Mouse (Mus musculus) adrenal gland, adult 18-20 months (tissue): ENCODE data around the gene Tbccd1. TPM values are rescaled to one million over a fixed set of nuclear protein-coding genes. Genes with fewer than 3 reads are reported as not detected.

Experiments used
- DNase-seq, 2 experiments: peaks; one replicate each; pipeline ENCODE4 v3.0.0; 2021 to 2022; ENCODE audit warnings: low spot score in 2 of 2
- total RNA-seq, 2 experiments: library from RNA; stranded (reverse); gene quantifications; 1 replicate in 1 of 2; 2 replicates in 1 of 2; pipeline ENCODE4 v1.2.3; 2021

Tbccd1 gene
- total RNA-seq, 2 experiments from 2014 or later: 13.8 TPM

DNA sequence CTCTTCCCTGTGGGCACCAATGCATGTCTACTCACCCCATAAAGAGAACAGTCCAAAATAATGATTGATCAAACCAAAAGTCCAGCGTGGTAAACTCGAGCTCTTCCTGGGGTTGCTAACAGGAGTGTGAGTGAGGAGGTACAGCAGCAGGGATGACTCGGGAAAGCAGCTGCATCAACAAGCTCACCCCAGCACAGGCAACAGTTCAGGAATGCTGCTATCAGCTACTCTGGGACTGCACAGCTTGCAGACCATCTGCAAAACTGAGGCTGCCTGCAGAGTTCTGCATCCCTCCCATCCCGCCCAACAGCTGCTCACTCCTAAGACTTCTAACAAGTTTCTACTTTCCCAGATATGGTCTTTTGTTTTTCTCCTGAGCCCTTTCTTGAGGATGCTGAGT lies 15.9 kb upstream of the Tbccd1 start:
- DNase-seq: no peak

DNA sequence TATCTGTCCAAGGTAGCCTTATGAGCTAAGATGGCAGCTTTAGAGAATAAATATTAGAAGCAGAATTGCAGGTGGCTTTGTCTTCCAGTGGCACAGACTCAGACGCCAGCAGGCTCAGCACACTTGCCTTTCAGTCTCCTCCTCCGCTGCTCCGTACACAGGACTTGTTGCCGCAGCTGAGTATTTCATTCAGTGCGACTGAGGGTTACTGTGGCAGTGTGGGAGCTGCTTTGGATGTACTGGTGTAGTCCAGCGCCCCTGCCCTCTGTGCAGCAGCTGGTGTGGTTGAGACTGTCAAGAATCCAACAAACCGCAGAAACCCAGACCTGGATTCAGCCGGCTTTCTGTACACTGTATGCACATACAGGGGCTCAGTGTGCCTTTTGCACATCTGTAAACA lies 14.9 kb upstream of the Tbccd1 start:
- DNase-seq: no peak

DNA sequence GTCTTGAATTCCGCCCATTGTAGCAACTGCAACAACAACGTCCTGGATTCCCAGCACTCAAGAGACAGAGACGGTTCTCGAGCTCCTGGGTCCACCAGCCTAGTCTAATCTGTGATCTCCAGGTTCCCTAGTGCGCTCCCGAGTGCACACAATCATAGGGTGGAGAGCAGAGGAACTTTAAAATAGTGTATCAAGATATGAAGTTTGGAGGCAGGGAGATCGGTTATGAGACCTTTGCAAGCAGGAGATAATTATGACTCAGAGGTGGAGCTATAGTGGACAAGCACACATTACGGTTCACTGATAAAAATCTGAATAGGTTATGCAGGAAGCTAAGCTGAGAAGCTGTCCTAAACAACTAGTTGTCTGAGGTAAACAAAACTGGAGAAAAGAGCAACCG lies 696 bp downstream of the Tbccd1 start:
- no peak for DNase-seq

DNA sequence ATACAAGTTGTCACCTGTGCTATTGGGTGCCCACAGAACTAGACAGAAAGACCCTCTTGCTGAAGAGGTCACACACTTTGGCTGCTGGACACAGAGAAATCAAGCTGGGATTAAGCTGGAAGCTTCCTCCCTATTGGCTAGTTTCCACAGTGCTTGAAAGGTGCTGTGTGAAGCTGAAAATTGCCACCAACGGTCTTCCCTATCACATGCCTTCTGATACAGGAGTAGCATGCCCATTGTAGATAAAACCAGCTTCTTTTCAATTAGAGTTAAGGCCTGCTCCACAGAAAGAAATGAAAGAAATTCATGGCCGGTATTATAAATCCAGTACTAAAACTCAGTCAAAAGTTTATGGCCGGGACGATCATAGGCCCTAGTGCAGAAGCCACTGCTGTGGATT lies 4.8 kb downstream of the Tbccd1 start:
- DNase-seq: no peak

DNA sequence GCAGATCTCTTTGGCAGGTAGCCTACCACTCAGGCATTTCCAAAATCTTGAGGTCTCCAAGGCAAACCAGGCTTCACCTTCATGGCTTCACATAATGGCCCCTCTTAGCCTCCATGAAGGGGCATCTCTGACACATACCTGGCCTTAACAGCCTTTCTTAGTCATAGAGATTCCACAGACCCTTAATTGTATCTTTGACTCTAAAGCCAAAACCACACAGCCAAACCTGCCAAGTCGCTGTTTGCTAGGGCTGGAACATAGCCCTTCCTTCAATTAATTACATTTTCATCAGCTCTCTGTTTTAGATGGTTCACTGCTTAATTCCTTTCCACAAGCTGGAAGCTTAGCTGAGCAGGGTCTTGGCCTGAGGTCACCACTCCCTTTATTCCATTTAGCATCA lies 9.1 kb downstream of the Tbccd1 start:
- DNase-seq: no peak

DNA sequence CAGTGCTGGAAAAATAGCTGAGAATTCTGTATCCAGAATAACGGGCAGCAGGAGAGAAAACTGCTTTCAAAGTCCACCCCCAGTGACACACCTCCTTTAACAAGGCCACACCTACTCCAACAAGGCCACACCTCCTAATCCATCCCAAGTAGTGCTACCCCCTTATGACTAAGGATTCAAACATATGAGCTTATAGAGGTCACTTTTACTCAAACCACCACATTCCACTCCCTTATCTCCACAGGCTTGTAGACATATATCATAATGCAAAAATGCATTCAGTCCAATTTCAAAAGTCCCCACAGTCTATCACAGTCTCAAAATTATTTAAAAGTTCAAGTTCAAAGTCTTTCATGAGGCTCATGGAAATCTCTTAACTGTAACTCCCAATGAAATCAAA lies 9.8 kb downstream of the Tbccd1 start:
- no peak for DNase-seq

DNA sequence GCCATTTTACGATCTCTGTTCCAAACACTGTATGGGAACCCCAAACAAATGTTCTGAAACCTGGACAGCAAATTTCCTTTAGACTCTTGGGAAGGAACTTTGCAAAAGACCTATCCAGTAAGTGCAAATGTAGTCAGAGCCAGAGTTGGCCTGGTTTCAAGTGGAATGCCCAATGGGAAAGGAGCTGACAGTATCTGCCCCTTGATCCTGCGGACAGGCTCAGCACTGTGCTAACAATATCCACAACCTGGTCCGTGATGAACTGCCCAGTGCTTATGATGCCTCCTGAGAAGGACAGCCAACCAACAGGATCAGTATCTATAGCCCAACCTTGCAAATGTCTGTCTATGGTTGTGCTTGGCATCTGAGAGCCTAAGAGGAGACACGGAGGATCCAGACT lies 12.0 kb downstream of the Tbccd1 start:
- no peak for DNase-seq

DNA sequence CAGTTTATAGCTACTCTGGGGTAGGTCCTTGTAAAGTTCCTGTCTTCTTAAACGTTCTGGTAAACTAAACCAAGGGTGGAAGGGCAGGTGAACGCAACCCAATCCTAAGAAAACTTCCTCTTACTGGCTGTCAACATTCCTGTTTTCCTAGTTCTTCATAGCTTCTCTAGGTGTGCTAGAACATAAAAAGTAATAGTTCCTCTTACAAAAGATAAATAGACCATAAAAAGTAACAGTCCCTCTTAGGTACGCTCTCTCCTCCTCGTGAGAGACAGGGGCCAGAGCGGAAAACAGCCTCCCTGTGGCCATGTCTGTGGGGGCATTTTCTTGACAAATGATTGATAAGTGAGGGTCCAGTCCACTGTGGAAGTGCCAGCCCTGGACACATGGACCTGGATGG lies 12.6 kb downstream of the Tbccd1 start:
- DNase-seq: no peak

DNA sequence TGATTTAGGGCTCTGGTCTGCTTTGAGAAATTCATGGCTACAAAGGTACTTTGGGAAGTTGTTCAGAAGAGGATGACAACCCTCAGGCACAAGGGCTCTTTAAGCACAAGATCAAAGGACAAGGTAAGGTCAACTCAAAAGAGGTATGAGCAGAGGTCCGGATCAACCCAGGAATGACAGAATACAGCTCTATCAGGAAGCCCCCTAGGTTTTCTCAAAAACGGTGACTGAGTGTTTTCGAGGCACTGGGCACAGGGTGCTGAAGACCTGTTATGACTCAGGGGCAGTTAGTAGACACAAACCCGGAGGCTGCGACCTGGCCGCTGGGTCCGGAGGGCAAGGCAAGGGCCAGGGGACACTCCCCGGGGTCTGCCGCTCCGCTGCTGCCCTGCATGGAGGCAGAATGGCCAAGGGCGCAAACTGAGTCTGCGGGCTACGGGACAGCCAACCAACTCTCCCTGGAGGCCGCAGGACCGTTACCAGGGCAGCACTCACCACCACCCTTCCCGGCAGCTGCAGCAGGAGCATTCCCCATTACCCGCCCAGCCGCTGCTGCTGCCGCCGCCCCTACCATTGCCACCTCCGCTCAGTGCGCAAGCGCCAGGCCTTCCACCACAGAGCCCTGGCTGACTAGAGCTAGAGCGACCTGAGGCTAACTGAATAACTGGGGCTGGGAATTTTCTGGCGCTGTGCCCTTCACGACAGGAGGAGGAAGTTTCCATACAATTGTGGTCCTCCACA lies 13.2 kb downstream of the Tbccd1 start:
- DNase-seq: peak; percentile 69 to 71

DNA sequence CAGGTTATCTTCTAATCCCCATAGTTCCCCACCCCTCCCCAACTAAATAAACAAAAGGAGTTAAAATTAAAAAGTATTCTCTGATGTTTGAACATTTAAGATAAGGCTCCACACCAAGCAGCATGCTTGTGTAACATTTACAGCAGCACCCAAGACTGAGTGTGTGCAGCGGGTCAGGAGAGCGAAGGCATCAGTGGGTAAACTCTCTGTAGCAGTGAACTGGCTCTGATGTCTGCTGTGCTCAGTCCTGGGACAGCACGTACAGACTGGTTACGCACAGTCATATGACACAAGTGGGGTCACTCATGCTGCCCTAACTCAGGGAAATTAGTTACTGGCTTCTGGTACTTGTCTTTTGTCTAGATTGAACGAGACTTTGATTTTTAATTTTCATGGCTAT lies 14.6 kb downstream of the Tbccd1 start:
- DNase-seq: no peak

DNA sequence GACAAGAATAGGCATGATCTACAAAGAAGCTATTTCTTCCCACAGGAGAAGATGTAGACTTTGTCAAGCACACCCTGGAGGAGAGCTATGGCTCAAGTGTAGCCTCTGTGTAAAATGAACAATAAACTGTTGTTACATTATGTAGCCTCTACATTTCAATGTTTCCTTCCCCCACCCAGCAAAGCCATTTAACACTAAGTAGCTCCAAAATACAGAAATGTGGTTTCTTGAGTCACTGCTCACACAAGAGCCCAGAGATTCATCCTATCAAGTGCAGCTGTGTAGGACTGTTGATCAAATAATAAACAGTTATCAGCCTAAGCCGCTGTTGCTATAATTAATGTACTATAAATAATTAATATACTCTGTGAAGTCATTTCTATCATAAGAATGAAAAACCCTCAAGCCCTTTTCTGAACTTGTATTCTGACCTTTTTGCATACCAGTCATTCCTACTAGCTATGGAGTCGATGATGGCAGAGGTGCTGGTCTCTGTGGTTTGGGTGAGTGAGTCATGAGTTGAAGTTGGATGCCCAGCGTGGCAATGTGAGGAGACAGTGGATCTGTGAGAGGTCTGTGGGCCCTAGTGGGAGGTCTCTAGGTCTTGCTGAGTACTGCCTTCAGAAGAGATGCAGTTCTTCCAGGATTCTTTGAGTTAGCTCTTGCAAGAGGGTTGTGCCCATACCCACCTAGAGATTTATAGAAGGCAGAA lies 18.2 kb downstream of the Tbccd1 start:
- DNase-seq: no peak

DNA sequence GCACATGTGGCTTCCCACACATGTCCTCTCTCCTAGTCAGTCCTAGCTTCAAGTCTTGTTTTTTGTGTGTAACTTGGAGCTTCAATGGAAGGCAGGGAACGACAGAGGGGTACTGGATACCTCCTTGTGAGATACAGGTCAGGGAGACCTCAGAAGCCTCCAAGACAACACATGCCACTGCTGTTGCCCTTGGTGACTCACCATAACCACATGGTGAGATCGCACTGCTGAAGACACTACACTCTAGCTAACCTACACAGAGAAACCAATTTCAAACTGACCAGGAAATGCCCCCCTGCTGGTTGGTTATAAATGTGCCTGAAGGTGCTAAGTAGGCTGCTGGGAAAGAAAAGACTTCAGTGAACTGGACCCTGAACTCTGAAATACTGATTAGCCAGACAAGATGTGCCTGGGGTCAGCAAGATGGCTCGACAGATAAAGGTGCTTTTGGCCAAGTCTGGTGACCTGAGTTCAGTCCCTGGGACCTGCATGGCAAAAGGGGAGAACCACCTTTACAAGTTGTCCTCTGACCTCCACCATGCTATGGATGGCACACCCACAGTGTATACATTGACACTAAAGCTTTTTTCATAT lies 24.4 kb downstream of the Tbccd1 start:
- no peak for DNase-seq

DNA sequence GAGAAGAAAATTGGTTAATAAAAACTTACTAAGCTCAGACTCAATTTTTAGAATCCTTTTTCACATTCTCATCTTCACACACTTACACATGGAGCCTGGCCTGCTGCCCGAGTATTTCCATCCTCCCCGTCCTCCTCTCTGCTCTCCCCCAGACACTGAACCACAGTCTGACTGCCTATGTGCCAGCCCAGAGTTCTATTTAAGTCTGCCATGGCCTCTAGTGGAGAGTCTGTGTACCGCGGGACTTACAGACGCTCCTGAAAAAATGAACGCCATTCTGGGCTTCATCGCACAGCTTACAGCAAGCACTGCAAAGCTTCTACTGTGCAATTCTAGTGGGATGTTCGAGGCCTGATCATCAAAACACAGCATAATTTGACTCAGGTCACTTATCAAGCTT lies 36.7 kb downstream of the Tbccd1 start:
- DNase-seq: no peak

DNA sequence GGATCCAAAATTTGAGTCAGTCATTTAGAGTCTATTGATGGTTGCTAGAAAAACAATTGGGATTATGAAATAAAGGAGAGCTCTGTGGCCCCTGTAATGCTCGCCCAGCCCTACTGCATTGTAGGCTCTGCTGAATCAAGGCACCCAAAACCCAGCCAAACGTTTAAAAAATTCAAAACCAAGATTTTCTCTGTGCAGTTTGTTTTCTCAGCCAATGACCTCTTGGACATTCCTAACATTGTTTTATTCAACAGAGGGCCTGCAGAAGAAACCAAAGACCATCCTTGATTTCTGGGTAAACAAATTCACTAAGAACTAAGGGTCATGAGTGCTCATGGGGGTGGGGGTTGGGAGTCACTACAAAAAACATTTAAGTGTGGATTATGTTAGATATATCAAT lies 46.0 kb downstream of the Tbccd1 start, which contains the start of gene Crygs:
Crygs (minus strand) TSS at position 101 of the 400 bp plus-strand sequence.
- DNase-seq: no peak

DNA sequence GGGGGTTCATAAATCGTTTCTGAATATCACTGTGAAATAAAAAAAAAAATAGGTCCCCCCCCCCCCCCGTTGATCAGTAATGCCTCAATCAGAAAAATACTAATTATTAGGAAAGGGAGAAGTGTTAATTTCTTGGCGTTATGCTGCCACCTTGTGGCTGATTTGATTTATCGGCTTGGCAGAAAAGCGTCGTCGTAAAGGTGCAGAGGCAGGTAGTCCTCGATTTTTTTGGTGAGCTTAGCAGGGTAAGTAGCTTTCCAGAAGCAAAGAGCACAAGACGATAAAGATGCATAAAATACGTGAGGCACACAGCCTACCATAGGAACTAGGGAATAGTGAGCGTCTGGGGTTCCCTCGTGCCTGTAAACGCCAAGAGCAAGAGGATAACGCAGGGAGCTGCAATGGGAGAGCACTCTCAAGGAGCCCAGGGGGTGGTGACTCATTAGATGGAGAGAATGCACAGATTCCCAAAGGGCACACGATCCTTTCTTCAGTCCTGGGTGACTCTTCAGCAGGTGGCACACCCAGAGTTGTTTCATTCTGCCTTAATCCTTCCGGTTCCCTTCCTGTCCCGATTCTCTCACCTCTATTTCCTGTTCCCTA lies 49.9 kb downstream of the Tbccd1 start:
- peak; percentile 33 to 52 for DNase-seq

DNA sequence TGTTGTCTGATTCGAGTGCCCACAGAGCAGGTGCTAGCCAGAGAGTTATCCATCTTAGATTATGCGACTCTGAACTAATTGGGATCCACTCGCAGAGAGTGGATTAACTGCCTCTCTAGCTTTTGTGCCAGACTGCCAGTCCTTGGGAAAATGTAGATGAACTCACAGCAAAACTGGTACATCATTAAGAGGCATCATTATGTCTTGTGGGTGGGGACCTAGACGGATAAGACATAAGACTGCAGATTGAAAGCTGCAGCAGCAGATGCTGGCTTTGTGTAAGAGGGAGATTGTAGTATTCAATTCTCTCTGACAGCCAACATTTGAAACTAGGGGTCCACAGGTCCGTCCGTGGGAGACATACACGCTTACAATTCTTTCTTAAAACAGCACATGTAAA lies 54.7 kb downstream of the Tbccd1 start:
- DNase-seq: no peak

DNA sequence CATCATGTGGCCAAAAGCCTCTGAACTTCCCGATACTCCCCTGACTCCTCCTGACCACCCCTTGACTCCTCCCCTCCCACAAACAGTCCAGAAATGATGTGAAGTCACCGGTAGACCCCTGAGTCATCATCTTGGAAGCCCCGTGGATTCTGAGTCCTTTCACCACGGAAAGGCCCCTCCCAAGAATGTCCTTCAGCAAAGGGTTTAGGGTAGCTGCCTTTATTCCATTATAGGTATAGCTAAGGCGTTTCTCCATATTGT lies 56.7 kb downstream of the Tbccd1 start:
- DNase-seq: no peak

DNA sequence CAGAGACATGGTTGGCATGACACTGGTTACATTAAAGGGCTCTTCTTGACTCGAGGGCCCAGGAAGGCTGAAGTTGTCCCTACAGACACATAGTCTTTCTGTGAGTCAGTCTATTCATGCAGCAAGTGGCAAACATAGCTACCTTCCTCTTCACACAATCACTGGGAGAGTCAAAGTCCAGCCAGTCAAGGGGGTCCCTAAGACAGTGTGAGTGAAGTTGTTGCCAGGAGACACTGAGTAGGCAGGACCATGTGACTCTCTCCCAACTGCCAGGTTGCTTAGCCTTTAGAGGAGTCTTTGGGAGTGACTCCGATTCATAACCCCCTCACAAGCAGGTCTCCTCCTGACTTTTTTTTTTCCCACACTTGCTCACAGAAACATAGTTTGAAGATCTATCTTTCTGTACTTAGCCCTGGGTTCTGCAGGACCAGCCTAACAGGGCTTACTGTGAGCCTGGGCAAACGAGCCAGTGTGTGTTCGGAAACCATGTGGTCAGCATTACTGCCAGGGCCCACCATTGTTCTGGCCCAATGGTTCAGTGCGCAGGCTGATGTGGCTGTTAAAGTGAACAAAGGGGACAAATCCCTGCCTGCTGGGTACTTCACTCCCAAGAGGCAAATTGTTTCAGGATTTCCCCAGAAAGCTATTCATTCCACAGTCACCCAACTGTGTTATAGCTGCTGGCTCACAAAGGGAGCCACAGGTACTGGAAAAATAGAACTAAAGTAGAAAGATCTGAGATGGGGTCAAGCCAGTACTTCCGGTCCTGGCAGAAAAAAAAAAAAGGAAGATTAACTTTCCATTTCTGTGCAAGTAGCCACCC lies 57.2 kb downstream of the Tbccd1 start:
- DNase-seq: no peak

DNA sequence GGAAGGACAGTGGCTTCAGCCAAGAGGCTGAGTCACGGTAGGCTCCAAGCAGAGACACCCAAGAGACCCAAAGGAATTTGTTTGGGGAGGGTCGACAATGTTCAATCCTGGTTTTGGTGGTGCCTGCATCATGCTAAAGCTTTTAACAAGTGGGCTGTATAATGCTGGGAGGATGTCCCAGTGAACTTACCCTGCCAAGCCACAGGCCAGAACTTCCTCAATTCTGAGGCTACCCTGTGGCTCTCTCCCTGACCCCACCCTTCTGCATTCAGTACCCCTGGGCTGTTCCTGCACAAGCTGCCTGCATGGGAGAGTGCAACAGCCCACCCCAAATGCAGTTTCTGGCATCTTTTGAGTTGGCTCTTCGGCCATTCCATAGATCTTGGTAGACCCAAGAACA lies 58.9 kb downstream of the Tbccd1 start:
- no peak for DNase-seq

DNA sequence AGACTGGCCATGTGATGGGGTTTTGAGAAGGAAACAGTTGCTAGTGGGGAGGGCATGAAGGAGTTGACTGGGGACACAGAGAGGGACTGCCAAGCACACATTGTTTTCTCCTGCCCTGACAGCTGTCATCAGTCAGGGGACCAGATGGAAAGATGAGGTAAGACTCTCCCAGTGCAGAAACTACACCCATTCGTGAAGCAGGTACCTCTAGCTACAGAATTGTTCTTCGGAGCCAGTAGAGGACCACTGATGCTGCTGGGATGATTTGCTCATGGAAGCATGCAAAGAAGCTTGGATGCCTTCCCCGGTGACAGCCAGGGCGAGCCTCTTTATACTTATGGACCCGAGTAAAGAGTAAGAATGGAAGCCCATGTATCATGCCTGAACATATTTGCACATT lies 59.9 kb downstream of the Tbccd1 start:
- DNase-seq: no peak

DNA sequence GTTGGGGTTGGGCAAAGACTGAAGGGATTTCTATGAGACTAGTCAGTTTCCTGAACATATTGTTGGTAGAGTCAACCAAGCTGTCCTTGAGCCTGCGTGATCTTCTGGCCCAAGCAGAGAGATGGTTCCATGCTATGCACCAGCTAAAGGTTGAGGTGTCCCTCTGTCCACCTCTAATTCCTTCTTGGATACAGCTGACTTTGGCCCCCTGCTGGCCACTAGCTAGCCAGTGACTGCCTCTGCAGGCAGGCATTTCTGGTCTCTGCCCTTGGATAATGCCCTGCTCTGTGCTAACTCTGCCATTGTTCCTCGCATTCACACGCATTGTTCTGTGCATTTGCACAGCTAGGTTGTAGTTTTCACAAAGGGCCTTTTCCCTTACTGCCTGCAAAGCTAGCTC lies 62.0 kb downstream of the Tbccd1 start:
- DNase-seq: peak; percentile 10 to 35
